Mouse (Mus musculus): ENCODE results near the gene Adam1a.

Adam1a gene

DNA sequence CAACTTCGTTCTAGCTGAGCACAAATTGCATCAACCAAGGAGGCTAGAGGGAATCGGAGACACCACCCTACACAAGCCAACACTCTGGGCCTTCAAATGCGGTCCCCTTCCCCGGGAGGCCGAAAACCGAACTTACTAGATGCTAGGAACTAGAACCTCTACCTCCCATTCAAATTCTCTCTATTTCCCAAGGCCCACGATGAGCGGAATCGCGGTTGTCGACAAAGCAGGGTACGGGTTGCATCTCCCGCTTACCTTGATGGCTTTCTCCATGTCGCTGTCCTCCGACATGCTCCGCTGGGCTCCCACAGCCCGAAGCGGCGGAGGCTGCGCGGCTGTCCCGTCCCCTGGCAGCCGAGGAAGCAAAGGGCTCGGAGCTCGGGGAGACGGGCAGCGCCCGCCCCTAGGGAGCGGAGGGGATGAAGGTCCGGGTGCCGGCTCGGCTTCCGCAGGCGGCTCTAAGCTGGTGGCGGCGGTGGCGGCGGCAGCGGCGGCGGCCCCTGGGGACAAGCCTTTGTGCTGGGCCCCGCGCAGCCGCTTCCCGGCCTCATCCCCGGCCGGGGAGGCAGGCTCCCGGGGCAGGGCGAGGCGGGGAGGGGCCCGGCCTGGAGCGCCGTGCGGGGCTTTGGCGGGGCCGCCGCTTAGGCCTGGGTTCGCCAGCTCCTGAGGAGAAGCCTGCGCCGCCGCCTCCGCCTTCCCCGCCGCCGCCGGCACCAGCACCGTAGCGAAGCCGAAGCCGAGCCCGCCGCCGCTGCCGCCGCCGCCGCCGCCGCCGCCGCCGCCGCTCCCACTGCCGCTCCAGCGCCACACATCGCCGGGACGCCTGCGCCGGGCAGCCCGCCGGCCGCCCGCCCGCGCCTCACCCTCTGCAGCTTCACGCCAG is at the start of gene Adam1a, which contains the start of gene Gm42878:
TSS of gene Adam1a (minus strand) at position 573 of the 883 bp plus-strand sequence.
TSS of gene Gm42878 (minus strand) at position 573 of the 883 bp plus-strand sequence.
- under 1% methylated on average over 74 of the region's 97 CpGs for WGBS

DNA sequence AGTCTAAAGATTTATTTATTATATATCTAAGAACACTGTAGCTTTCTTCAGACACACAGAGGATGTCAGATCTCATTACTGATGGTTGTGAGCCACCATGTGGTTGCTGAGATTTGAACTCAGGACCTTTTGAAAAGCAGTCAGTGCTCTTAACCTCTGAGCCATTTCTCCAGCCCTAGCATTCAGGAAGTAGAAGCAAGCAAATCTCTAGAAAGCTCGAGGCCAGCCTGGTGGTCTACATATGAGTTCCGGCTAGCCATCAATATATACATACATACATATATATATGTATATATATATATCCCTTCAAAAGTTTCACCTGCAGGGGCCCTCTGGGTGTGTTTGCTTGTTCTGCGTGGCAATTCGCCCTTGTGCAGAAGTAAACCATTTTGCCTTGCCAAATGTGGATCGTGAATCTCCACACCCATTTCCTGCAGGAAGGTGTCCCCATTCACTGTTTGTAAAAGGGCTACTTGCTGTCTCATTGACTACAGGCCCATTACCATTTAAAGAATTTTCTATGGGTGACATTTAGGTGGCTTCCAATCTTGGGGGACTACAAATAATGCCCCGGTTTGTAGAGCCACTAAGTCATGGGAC is 49.5 kb upstream of the Adam1a start:
- 83% methylated on average over 6 of the region's 6 CpGs for WGBS

DNA sequence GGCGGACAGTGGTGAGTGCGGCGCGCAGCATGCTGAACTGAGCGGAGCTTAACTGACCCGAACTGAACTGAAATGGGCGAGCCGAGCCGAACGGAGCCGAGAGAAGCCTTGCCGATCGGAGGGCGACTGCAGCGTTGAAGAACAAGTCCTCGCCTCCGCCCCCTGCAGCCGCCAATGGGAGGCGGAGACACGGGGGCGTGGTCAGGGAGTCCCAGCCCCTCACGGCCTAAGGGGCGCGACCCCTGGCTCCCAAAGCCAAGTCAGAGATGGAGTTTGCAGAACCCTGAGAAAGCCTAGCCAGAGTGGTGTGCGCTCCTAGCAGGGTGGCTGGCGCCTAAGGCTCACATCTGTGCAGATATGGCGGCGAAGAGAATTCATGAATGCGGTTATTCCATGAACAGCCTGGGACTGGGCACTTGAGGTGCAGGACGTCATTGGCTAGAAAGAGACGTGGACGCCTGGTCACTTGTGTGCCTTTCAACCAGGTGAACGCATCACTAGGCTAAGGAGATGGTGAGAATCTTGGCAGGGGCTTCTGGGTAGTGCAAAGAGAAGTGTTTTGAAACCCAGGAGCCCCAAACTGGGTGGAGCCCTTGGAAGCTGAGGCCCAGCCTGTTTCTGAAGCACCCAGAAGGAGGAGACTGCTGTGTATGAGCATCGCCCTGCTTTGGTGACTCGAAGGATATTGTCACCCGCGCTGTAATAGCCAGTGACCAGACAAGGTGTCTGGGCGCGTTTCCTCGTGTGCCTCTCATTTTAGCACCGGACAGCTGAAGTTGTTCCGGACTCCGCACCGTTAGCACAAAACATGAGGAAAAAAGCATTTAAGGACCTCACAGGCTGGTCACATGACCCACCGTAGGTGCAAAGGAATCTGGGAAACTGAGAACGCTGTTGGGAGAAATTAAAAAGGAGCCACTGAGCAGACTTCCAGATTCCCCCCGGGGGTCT is 48.4 kb upstream of the Adam1a start, which contains the start of gene Aldh2:
TSS of gene Aldh2 (minus strand) at position 374 of the 951 bp plus-strand sequence.
- WGBS = 2% methylated on average over 47 of the region's 47 CpGs

GRCm38 (mm10) chr5:121592816-121593407 is 47.6 kb upstream of the Adam1a start:
- 4% methylated on average over 33 of the region's 33 CpGs for WGBS

DNA sequence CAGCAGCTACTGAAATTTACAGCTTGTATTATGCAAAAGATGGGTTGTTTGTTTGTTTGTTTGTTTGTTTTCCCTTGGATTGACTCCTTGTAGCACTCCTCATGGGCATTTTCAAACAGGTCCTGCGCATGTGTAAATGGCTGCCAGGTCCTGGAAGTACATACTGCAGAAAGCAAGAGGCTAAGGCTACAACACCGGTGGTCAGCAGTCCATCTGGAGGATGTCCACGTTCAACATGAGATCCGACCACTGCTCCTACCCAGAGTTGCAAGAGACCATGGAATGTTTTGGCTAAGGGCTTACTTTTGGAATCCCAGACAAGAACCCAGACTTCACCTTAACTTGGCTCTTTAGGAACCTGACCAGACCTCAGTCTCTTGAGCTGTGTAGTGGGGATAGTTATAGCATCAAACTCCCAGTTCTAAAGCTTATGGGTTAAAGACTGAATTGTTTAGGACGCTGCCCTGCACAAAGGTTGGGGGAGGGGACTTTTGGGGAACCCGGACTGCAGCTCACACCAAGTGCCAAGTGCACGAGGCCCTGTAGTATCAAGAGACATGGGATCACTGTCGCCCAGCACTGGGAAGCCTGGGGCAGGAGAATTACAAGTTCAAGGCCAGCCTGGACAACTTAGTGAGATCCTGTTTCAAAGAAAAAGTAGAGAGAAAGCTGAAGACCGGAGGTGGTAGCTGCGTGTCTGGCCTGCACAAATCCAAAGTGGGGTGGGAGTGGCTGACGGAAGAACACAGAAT is 47.0 kb upstream of the Adam1a start:
- WGBS = 58% methylated on average over 11 of the region's 11 CpGs

DNA sequence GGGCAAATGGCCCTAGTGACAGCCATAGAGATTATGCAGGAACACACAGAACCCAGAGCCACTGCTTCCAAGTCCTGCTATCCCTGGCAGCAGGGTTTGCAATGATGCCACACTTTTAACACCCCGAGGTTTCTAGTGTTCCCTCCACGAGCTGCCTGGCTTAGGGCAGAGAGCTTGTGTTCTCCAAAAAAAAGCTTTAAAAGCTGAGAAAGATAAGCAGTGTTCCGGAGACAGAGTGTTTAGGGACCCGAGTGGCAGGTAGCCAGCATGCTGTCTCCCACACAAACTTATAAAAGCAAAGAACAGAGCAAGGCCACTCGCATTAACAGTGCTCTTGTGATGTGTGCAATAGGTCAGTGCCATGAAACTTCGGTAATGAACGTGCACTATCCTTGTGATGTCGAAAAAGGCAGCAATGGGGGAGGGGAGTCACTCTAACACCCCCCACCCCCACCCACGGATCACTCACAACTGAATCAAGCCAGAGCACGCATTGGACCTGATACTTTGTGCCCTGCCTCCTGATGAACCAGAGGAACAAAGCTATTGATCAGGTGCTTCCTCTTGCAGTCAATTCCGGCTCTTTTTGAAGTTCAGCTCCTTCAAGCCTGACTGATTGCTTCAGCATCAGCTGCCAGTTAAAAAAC is 46.3 kb upstream of the Adam1a start:
- WGBS = 32% methylated on average over 11 of the region's 11 CpGs

- WGBS = 90% methylated on average over 6 of the region's 6 CpGs
These were observed 44.6 kb upstream of the Adam1a start for GRCm38 (mm10) chr5:121589928-121590327.

- WGBS = 17% methylated on average over 6 of the region's 6 CpGs
These were observed 41.2 kb upstream of the Adam1a start for GRCm38 (mm10) chr5:121586400-121587039.

GRCm38 (mm10) chr5:121585699-121586098 is 40.4 kb upstream of the Adam1a start:
- 73% methylated on average over 5 of the region's 5 CpGs for WGBS

GRCm38 (mm10) chr5:121585005-121585404 is 39.7 kb upstream of the Adam1a start:
- WGBS = 93% methylated on average over 10 of the region's 10 CpGs

DNA sequence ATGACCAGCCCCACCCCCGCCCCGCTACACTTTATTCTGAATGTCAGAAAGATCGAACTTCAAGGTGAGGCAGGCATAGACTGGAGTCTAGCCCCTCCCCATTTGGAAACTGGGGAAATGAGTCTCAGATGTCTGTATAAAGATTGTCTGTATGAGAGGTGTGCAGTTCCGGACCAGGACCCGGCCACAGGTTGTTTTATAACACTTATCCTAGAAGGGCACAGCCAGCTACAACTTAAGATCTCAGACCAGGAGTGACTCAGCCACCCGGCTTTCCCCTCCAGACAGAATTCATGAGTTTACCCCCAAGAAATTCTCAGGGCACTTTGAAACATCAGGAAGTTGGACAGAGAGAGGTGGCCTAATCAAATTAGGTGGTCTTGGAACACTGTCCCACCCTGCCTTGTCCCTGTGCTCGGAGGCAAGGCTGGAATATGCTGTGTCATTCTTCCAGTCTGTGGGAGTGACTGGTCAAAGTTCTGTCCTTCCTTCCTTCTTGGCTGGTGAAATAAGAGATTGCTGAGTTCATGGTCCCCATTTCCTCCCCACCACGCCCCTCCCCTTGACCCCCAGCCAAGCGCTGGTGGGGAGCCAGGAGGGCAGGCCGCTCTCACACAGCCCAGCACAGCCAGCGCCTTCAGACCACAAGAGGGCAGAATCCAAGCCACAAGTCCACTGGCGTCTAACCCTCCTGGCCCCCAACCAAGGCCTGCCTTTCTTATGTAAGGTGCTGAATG is 38.7 kb upstream of the Adam1a start:
- 57% methylated on average over 12 of the region's 12 CpGs for WGBS

DNA sequence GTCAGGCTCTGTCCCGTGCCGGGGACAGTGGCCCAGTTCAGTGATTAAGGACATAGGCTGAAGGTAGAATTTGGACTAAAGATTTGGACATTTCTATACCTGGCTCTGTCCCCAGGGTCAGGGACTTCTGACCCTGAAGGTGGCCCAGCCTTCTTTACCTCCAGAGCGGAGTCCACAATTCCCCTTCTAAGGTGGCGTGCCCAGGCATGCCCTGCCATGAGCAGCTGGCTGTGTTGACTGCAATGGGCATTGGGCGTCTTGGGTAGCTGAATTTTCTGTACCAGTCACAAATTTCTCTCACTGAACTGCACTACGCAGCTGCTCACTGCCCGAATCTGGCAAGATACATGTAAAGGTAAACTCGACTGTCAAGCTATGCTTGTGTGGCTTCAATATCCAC is 36.7 kb upstream of the Adam1a start:
- 96% methylated on average over 8 of the region's 8 CpGs for WGBS

DNA sequence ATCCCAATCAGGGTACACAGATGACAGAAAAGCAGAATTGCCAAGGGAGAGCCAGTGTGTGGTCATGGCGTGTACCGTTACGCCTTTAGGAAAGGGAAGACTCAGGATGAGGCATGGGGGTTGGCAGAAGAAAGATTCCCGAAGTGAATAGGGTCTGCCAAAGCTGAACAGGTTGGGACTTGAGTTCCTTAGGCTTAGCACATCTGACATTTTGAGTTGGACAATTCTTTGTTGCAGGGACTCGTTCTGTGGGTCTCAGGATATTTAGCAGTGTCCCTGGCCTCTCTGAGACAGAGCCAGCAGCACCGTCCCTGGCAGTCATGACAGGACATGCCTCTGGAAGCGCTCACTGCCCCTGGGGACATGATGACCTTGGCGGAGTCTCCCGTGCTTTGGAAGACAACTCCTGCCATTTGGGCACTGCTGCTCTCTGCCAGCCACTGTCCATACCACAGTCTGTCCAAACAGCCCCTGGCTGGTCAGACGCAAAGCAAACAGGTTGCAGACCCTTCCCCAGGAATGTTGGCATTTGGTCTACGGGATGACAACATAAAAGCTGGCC is 31.7 kb upstream of the Adam1a start:
- 88% methylated on average over 11 of the region's 11 CpGs for WGBS

GRCm38 (mm10) chr5:121575867-121576266 is 30.6 kb upstream of the Adam1a start:
- 96% methylated on average over 11 of the region's 11 CpGs for WGBS

DNA sequence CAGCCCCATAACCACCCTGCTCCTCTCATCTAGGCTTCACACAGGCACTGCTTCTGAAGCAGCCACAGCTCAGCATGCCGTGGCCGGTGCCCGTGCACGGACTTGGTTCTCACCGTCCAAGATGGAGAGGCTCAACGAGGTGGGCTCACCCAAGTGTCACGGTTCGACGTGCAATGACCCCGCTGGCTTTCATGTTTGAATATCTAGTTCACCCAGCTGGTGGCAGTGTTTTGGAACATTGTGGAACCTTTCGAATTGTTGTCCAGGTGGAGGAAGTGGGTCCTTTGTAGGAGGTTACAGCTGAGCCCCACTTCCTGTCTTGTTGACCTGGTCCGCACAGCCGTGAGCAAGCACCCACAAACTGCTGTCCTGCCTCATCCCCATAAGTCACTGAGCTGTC is 28.9 kb upstream of the Adam1a start:
- WGBS = 88% methylated on average over 13 of the region's 13 CpGs

DNA sequence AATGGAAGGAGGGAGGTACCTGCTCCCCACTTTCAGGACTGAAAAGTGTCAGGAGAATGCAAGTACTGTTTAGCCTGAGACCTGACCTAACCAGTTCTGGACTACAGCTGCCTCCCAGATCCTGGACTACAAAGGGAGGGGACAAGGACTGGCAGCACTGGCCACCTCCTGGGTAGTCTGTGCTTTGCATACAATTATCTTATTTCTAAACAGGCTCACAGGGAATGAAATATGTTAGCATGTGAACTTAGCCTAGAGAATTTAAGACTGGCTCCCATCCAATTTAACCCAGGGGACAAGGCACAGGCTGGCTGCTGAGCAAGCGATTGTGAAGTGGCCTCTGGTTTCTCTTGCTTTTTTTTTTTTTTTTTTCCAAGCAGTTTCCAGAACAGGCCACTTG is 25.5 kb upstream of the Adam1a start:
- 68% methylated on average over 1 of the region's 1 CpGs for WGBS

GRCm38 (mm10) chr5:121569881-121570420 is 24.7 kb upstream of the Adam1a start:
- 76% methylated on average over 8 of the region's 9 CpGs for WGBS

DNA sequence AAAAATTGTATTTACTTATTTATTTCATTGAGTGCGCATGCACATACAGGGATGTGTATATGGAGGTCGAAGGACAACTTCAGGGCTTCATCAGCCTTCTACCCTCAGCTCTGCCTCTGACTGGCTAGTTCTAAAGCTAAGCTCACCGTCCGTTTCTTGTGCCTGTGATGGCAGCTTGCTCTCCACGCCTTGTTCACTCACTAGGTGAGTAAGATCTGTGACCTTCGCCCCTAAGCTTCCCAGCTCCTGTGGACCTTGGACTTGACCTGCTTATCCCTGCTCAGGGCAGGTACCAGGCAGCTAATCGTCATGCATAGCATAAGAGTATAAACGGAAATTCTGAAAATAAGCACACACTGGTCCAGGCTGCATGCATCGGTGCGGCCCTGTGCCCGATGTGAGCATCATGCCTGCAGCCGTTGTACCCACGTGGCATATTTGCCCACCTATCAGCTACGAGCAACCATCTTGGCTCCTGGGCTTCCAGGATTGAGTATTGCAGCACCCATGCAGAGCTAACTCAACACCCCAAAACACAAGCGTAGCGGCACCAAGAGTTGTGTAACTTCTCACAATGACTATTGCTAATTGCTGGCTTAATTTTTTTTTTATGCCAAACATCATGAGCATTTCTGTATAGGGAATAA is 20.9 kb upstream of the Adam1a start:
- 93% methylated on average over 16 of the region's 16 CpGs for WGBS
